Mouse (Mus musculus) liver, embryonic 14.5 days (tissue): ENCODE measurements around the gene Slamf9.

ENCODE experiments used
- CTCF ChIP-seq: IDR thresholded peaks from 2 replicates; pipeline ENCODE4 v1.5.1; 2016; ENCODE audit warnings: antibody characterized with exemption, low read depth, control low read depth
- EP300 ChIP-seq: IDR thresholded peaks from 2 replicates; pipeline ENCODE4 v1.6.1; 2016; ENCODE audit warnings: antibody characterized with exemption, low read depth

DNA sequence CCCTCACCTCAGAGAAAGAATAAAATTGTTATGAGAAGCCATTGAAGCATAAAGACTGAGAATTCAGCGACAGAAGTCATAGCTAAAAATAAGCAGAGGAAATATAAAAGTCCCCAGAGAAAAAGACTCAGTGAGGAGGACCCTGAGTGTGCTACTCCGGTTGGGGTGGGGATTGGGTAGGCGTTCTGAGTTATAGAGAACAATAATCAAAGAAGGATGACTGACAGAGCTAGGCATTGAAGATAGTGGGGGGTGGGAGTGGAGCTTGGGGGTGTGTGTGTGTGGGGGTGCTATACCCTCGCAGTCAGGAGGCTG lies 41.4 kb upstream of the Slamf9 start:
- TF ChIP-seq CTCF, result no peak
- no peak for TF ChIP-seq EP300
